Mouse (Mus musculus) ES-Bruce4 (cell line): ENCODE results near the gene Slc44a1.

Experiments
- EP300 ChIP-seq: IDR thresholded peaks from 2 replicates; pipeline ENCODE4 v1.6.1; 2011; ENCODE audit warnings: low read depth, low read length; ENCODE audit not compliant: insufficient read depth
- POLR2A ChIP-seq: IDR thresholded peaks from one replicate; pipeline ENCODE4 v1.8.1; 2011; ENCODE audit warnings: low read length; ENCODE audit not compliant: insufficient read depth

- no peak for TF ChIP-seq POLR2A
- TF ChIP-seq EP300, result no peak
Observed at GRCm38 (mm10) chr4:53521028-53521427, 80.8 kb downstream of the Slc44a1 start.
